Mouse (Mus musculus) spleen, postnatal 36 days (tissue): ENCODE measurements around the gene Uqcr11.

Experiments used
- DNase-seq, 2 experiments: peaks; one replicate each; pipeline ENCODE4 v3.0.0; 2022; ENCODE audit warnings: low spot score in 2 of 2, mixed read lengths in 1 of 2

Gene Uqcr11

GRCm38 (mm10) chr10:80376160-80376559 lies 30.5 kb downstream of the Uqcr11 start:
- peak; percentile 84 to 89 for DNase-seq

- peak; percentile 75 to 80 for DNase-seq
Measured at GRCm38 (mm10) chr10:80374063-80374462, 32.6 kb downstream of the Uqcr11 start.

GRCm38 (mm10) chr10:80372706-80373105 lies 33.9 kb downstream of the Uqcr11 start:
- no peak for DNase-seq

GRCm38 (mm10) chr10:80371983-80372382 lies 34.6 kb downstream of the Uqcr11 start:
- no peak for DNase-seq

- peak; percentile 76 to 86 for DNase-seq
Measured at GRCm38 (mm10) chr10:80371411-80371966, 35.1 kb downstream of the Uqcr11 start.

GRCm38 (mm10) chr10:80369995-80370747 lies 36.5 kb downstream of the Uqcr11 start:
- DNase-seq, result peak in 1 of 2 experiments; percentile 31

GRCm38 (mm10) chr10:80368392-80368791 lies 38.2 kb downstream of the Uqcr11 start:
- DNase-seq, result no peak

- DNase-seq, result no peak
Measured at GRCm38 (mm10) chr10:80367954-80368353, 38.7 kb downstream of the Uqcr11 start.

- DNase-seq, result no peak
Measured at GRCm38 (mm10) chr10:80365736-80366135, 40.9 kb downstream of the Uqcr11 start.

- DNase-seq, result no peak
Measured at GRCm38 (mm10) chr10:80363734-80364133, 42.9 kb downstream of the Uqcr11 start.

- no peak for DNase-seq
Measured at GRCm38 (mm10) chr10:80357994-80358639, 48.5 kb downstream of the Uqcr11 start.

GRCm38 (mm10) chr10:80357336-80357735 lies 49.3 kb downstream of the Uqcr11 start:
- DNase-seq, result no peak

- no peak for DNase-seq
Measured at GRCm38 (mm10) chr10:80356737-80357136, 49.9 kb downstream of the Uqcr11 start.

- no peak for DNase-seq
Measured at GRCm38 (mm10) chr10:80356001-80356682, 50.5 kb downstream of the Uqcr11 start, which contains the start of gene Plk5. TSS of gene Plk5 (plus strand) at chr10:80356459.

- no peak for DNase-seq
Measured at GRCm38 (mm10) chr10:80355431-80355830, 51.2 kb downstream of the Uqcr11 start.
